Mouse (Mus musculus) yolk sac, embryonic 10.5 days (tissue): ENCODE measurements around the gene Tmem238.

Source experiments
- DNase-seq: peaks from one replicate; pipeline ENCODE4 v3.0.0-alpha.2; 2017; ENCODE audit warnings: low spot score

Gene Tmem238

GRCm38 (mm10) chr7:4792278-4793212 is 3.1 kb upstream of the Tmem238 start, which contains the start of gene Rpl28:
TSS of gene Rpl28 (plus strand) at chr7:4792874.
- DNase-seq: peak; percentile 96

- DNase-seq: peak; percentile 71
Measured at GRCm38 (mm10) chr7:4788499-4789435, 689 bp downstream of the Tmem238 start.

DNA sequence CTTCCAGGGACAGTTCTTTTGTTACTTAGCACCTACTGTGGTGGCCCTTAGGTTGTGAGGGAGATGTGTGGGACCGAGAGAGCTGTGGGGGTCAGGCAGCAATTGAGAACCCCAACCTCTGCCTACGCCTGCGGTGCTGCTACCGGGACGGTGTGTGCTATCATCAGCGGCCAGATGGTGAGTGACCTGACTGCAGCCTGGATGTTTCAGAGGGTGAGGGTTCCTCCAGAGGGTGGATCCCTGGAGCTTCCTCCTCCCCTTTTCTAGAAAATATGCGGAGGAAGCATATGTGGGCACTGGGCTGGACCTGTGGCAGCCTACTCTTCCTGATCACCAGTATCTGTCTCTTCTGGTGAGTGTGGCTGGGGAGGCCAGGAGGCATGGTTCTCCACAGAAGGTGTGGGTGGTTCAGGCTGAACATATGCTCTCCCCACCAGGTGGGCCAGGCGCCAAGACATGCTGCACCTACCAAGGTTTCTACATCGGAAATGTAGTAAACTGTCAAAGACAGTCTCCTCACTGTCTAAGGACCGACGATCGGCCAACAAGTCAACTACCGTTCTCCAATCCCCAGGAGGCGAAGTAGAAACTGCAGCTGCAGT is 5.7 kb downstream of the Tmem238 start:
- DNase-seq: no peak

GRCm38 (mm10) chr7:4782759-4783158 is 6.7 kb downstream of the Tmem238 start, which contains the start of the genes Il11 and Tmem190:
TSS of gene Il11 (minus strand) at chr7:4782859.
TSS of gene Tmem190 (plus strand) at chr7:4782937.
- no peak for DNase-seq

GRCm38 (mm10) chr7:4782130-4782529 is 7.3 kb downstream of the Tmem238 start:
- no peak for DNase-seq

DNA sequence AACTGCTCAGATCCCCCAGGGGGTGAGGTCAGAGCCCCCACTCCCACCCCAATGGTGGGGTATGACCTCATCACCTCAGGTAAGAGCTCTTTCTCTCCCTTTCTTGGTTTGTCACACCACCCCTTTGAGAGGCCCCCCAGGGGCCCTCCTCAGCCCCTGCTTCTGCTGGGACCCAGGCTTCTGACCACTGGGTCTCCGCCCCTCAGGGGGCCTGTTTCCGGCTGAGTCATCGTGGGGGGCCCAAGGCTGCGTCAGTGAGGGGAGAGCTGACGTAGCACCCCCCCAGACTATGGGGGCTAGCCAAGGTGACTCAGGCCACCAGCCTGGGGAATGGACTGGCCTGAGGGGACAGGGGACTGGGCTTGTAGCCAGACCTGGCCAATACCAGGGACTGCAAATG is 9.5 kb downstream of the Tmem238 start:
- DNase-seq: no peak

DNA sequence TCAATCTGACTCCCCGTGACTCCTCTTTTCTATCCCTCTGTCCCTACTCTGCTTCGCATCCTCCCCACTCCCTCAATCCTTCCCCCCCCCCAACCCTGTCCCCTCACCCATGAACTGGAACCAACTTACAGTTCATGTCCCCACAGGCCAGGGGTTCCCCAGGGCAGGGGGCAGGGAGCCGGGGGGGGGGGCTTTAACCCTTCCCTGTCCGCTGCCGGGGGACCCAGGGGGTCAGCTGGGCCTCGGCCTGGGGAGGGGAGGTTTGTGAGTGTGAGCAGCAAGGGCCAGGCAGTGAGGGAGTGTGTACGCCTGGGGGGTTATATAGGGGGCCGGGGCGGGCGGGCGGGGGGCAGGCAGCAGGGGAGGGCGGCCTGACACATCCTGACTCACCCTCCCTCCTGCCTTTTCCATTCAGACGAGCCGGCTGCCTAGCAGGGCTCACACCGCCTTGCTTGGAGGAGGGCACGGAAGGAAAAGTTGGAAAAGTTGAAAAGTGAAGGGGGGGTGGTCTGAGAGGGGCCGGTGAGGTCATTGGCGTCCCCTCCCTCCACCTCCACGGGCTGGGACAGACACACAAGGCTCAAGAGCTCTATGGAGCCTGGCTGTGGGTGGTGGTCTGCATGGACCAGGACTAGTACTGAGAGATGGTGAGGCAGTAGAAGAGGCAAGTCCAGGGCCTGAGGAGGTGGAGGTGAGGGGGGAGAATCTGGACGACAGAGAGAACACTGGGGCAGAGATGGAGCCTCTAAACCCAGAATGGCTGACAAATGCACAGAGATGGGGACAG is 11.4 kb downstream of the Tmem238 start:
- no peak for DNase-seq

- DNase-seq: peak; percentile 73
Measured at GRCm38 (mm10) chr7:4776861-4777830, 12.3 kb downstream of the Tmem238 start.

- DNase-seq: no peak
Measured at GRCm38 (mm10) chr7:4776131-4776530, 13.3 kb downstream of the Tmem238 start.

DNA sequence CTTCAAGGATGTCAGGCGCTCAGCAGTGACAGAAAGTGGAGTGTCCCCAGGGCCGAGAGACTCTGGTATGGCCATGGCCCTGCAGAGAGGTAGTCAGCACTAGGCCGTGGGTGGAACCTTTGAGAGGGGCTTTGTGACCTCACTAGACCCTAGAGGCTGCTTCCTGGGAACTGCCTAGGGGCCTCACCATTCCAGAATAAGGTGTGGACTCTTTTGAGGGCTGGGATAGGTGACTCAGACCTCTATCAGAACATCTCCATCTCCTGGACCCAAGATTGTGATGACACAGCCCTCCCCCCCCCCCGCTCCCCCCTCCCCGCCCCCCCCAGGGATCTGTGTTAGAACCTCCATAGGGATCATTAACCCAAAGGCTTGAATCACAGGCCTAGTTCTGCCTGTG is 18.3 kb downstream of the Tmem238 start, which contains the start of gene Fam71e2:
TSS of gene Fam71e2 (minus strand) at position 101 of the 400 bp plus-strand sequence.
- DNase-seq: no peak

DNA sequence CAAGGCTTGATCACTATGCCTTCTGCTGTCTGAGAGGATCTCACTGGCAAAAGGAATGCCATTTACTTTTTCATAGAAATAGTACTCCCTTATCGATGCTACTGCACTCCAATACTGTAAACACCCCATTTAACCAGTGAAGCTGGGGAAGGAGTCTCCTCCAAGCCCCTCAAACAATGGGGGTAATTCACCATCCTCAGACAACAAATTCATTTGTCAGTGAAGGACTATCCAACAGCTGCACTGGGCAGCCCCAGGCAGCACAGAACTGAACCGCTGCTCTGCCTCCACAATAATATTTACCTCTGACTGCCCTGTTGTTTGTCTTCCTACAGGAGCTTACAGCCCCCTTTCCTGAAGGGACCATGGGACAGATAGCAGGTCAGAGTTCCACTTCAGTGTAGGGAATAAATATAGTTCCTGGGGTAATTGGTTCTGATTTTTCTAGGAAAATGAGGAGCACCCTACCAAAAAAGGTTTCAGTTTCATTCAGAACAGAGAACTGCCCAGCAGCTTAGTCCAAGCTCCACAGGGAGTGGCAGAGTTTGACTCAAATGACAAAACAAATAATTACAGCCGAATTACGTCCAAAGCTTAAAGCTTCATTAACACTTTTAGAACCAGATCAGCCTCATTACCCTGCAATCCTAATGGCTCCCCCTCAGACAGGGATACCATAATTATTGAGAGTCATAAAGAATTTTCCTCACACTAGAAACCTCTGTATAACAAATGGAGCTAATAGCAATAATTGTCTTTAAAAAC is 24.3 kb downstream of the Tmem238 start:
- no peak for DNase-seq

- DNase-seq: no peak
Measured at GRCm38 (mm10) chr7:4759670-4760069, 29.8 kb downstream of the Tmem238 start.

DNA sequence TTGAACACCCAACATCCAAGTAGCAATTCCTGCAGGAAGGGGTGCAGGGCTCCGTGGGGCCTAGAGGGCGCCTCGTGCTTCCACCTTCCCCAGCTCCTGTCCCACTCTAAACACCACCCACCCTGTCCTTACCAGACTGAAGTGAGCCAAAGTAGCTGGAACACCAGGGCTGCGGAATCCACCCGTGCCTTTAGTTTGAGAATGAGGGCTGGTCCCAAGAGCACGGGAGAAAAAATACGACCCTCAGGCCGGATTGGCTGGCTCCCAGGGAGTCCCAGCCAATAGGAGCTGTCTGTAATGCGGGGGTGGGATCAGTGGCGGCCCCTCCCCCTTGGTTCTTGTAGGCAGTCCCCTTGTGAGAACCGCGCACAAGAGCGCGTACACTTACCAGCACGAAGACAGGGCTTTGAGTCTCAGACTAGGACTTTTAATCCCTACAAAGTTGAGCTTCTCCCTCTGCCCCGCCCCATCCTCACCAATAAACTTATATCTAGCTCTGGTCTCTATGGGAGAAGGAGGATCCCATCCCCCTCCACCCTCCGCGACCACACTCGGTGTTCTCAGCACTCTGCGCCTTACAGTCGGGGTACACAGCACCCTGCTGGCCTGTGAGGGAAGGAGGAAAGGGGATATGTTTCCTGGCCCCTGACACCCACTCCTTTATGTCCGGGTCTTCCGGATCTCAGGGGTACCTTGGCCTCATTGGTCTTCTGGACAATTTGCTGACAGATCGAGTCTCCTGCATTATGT is 36.5 kb downstream of the Tmem238 start, which contains the start of gene Cox6b2:
TSS of gene Cox6b2 (minus strand) at position 274 of the 750 bp plus-strand sequence.
- peak; percentile 88 for DNase-seq

- peak; percentile 66 for DNase-seq
Measured at GRCm38 (mm10) chr7:4751971-4752820, 37.3 kb downstream of the Tmem238 start.

GRCm38 (mm10) chr7:4749169-4749568 is 40.3 kb downstream of the Tmem238 start:
- DNase-seq: no peak

DNA sequence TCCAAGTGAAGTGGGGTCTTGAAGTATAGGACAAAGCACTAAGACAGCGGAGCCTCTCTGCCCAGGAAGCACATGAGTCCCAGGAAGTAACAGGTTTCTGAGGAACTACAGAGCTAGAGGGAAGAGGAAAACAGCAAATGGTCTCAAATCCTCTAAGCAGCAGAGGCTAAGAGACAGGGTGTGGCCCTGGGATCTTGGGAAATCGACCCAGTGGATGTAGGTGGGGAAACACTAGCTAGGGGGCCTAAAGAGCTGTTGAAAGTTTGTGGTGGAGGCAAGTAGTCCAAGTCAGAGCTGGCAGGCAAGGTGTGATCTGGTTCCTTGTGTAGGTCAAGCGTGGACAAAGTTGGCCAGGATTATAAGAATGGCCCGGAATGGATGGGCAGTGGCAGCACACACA is 41.1 kb downstream of the Tmem238 start:
- no peak for DNase-seq

- no peak for DNase-seq
Measured at GRCm38 (mm10) chr7:4747156-4747899, 42.1 kb downstream of the Tmem238 start.
